In genomic region chr2:68983431-68983830, GRCm38 (mm10) we compare ENCODE assay signal across 21 mouse cellular contexts.
DNase-seq lines count a peak whose midpoint lies in the region; ATAC-seq and TF ChIP-seq lines count a peak whose summit lies in the region.
"Had no signal": no experiment of that assay in that cellular context is flagged by ENCODE, and none has a peak within 500 bp of the region (broad histone marks: within the 10 kb centered on the region; RNA-seq: fewer than 3 reads in every experiment).

No protein-coding gene starts in this region.

- no peaks in the 10 kb centered on the region for H3K27me3 ChIP-seq in embryonic facial prominence, embryonic 14.5 days (replicated peaks; ENCODE audit: control insufficient read depth, insufficient read depth, low read length)
- peaks cover 25% of the 10 kb centered on the region for H3K27me3 ChIP-seq in embryonic facial prominence, embryonic 10.5 days (replicated peaks; ENCODE audit: low read depth, poor library complexity, severe bottlenecking)
- no peaks in the 10 kb centered on the region for H3K27me3 ChIP-seq in lung, postnatal 0 days (replicated peaks; ENCODE audit: insufficient read depth, low read length)
- H3K27me3 ChIP-seq in thymus, adult 2 months (ENCODE audit: control insufficient read depth, insufficient read depth, low read length), result no peaks in the 10 kb centered on the region
- H3K27me3 ChIP-seq: heart, embryonic 13.5 days; hindbrain, embryonic 13.5 days; kidney, embryonic 15.5 days; neural tube, embryonic 13.5 days had no signal

- H3K4me1 ChIP-seq in embryonic facial prominence, embryonic 14.5 days (ENCODE audit: control insufficient read depth, insufficient read depth, low read length), result peaks cover 39% of the 10 kb centered on the region
- peaks cover 44% of the 10 kb centered on the region for H3K4me1 ChIP-seq in embryonic facial prominence, embryonic 10.5 days
- H3K4me1 ChIP-seq in lung, postnatal 0 days (ENCODE audit: insufficient read depth, low read depth, low read length), result peaks cover 7% of the 10 kb centered on the region; the same call in 1 of the 2 replicates
- peaks cover 26% of the 10 kb centered on the region for H3K4me1 ChIP-seq in thymus, adult 2 months (replicated peaks; ENCODE audit: control insufficient read depth, insufficient read depth, low read length)

- ATAC-seq in embryonic facial prominence, embryonic 14.5 days (ENCODE audit: low read depth), result no peak
- ATAC-seq in lung, postnatal 0 days, result peak; percentile 17; the same call in 1 of the 2 replicates
- no peak for ATAC-seq in monocyte, adult 5-6 weeks (replicated peaks; ENCODE audit: insufficient number of reproducible peaks, low FRiP score, low TSS enrichment, poor library complexity, severe bottlenecking)

- no peak overlapping the region for H3K4me2 ChIP-seq in embryonic facial prominence, embryonic 14.5 days (ENCODE audit: low read depth, low read length)
- H3K4me2 ChIP-seq in lung, postnatal 0 days (replicated peaks; ENCODE audit: low read depth, low read length), result no peak overlapping the region
- H3K4me2 ChIP-seq: heart, embryonic 13.5 days; hindbrain, embryonic 13.5 days; kidney, embryonic 15.5 days; liver, embryonic 11.5 days; lung, embryonic 14.5 days; neural tube, embryonic 13.5 days had no signal

- DNase-seq in embryonic facial prominence, embryonic 14.5 days (ENCODE audit: low spot score), result peak; percentile 40
- no peak for DNase-seq in embryonic facial prominence, embryonic 10.5 days (ENCODE audit: low spot score)
- DNase-seq in lung, postnatal 0 days (ENCODE audit: low spot score), result peak; percentile 18
- DNase-seq in lung, adult 18-20 months, result no peak
- DNase-seq in fat pad, adult 2 months (ENCODE audit: extremely low read depth, low read depth, low spot score), result peak; percentile 58
- no peak for DNase-seq in thymus, adult 2 months
- no peak for DNase-seq in right cerebral cortex, postnatal 36 days (ENCODE audit: low spot score in 2 of 2)
- DNase-seq: cerebellum, adult 11 months; cerebellum, postnatal 25 days; gastrocnemius, postnatal 10 days; layer of hippocampus, postnatal 36 days; left cerebral cortex, postnatal 4 days; lung, embryonic 14.5 days; right cerebral cortex, postnatal 25 days; thymus, postnatal 36 days had no signal

- H3K27ac ChIP-seq in embryonic facial prominence, embryonic 14.5 days (replicated peaks; ENCODE audit: low read depth, low read length), result no peak overlapping the region
- no peak overlapping the region for H3K27ac ChIP-seq in embryonic facial prominence, embryonic 10.5 days (replicated peaks)
- H3K27ac ChIP-seq in lung, postnatal 0 days (ENCODE audit: low read length), result no peak overlapping the region
- no peak overlapping the region for H3K27ac ChIP-seq in thymus, adult 2 months (ENCODE audit: control insufficient read depth, insufficient read depth, low read length)
- H3K27ac ChIP-seq: heart, embryonic 13.5 days; hindbrain, embryonic 13.5 days; kidney, embryonic 15.5 days; neural tube, embryonic 13.5 days had no signal

- no peaks in the 10 kb centered on the region for H3K36me3 ChIP-seq in embryonic facial prominence, embryonic 14.5 days (ENCODE audit: control insufficient read depth, insufficient read depth, low read length)
- H3K36me3 ChIP-seq in embryonic facial prominence, embryonic 10.5 days (replicated peaks), result no peaks in the 10 kb centered on the region
- H3K36me3 ChIP-seq in lung, postnatal 0 days (ENCODE audit: insufficient read depth, low read length), result no peaks in the 10 kb centered on the region
- no peaks in the 10 kb centered on the region for H3K36me3 ChIP-seq in thymus, adult 2 months (ENCODE audit: control insufficient read depth, insufficient read depth, low read length)
- H3K36me3 ChIP-seq: heart, embryonic 13.5 days; hindbrain, embryonic 13.5 days; kidney, embryonic 15.5 days; neural tube, embryonic 13.5 days had no signal

- no peak overlapping the region for H3K4me3 ChIP-seq in embryonic facial prominence, embryonic 14.5 days (ENCODE audit: low read depth, low read length)
- no peak overlapping the region for H3K4me3 ChIP-seq in embryonic facial prominence, embryonic 10.5 days
- H3K4me3 ChIP-seq in lung, postnatal 0 days (ENCODE audit: low read depth, low read length), result no peak overlapping the region
- no peak overlapping the region for H3K4me3 ChIP-seq in thymus, adult 2 months (ENCODE audit: control insufficient read depth, insufficient read depth, low read length)
- H3K4me3 ChIP-seq: heart, embryonic 13.5 days; hindbrain, embryonic 13.5 days; kidney, embryonic 15.5 days; neural tube, embryonic 13.5 days had no signal

- no peak for TF ChIP-seq POLR2A in thymus, adult 2 months (IDR thresholded peaks at IDR 0.05; ENCODE audit: control insufficient read depth, extremely low read depth, insufficient read depth, low read length, poor library complexity)

- WGBS in embryonic facial prominence, embryonic 14.5 days, result 55% methylated on average over 3 of the region's 3 CpGs
- WGBS in embryonic facial prominence, embryonic 10.5 days, result 82% methylated on average over 3 of the region's 3 CpGs
- WGBS in lung, postnatal 0 days, result 68% methylated on average over 3 of the region's 3 CpGs
- WGBS in thymus, adult 2 months, result 95% methylated on average over 3 of the region's 3 CpGs

- TF ChIP-seq EP300 in lung, postnatal 0 days (IDR thresholded peaks at IDR 0.05), result no peak

- no peak overlapping the region for H3K9ac ChIP-seq in embryonic facial prominence, embryonic 14.5 days (ENCODE audit: low read depth, low read length)
- no peak overlapping the region for H3K9ac ChIP-seq in lung, postnatal 0 days (replicated peaks; ENCODE audit: low read depth)
- H3K9ac ChIP-seq: heart, embryonic 13.5 days; hindbrain, embryonic 13.5 days; kidney, embryonic 15.5 days; lung, embryonic 14.5 days; neural tube, embryonic 13.5 days had no signal

- no peak for TF ChIP-seq CTCF in lung, postnatal 0 days (IDR thresholded peaks at IDR 0.05)
- no peak for TF ChIP-seq CTCF in thymus, adult 2 months (IDR thresholded peaks at IDR 0.05; ENCODE audit: borderline replicate concordance, control insufficient read depth, extremely low read depth, insufficient read depth, low read length, poor library complexity)

- no peaks in the 10 kb centered on the region for H3K9me3 ChIP-seq in embryonic facial prominence, embryonic 14.5 days (ENCODE audit: control insufficient read depth, low read length)
- H3K9me3 ChIP-seq in embryonic facial prominence, embryonic 10.5 days, result no peaks in the 10 kb centered on the region
- H3K9me3 ChIP-seq in lung, postnatal 0 days (ENCODE audit: low read length), result no peaks in the 10 kb centered on the region
- H3K9me3 ChIP-seq: heart, embryonic 13.5 days; hindbrain, embryonic 13.5 days; kidney, embryonic 15.5 days; neural tube, embryonic 13.5 days had no signal

Comparison
In these comparisons a context has a peak if more than half of its experiments do, and no peak if none do; other contexts are left out.
1. DNase-seq: peak in embryonic facial prominence, embryonic 14.5 days (single experiment), lung, postnatal 0 days (single experiment) and fat pad, adult 2 months (single experiment); none in embryonic facial prominence, embryonic 10.5 days (single experiment), lung, adult 18-20 months (0 of 2), thymus, adult 2 months (single experiment) and right cerebral cortex, postnatal 36 days (0 of 2).